Mouse (Mus musculus) layer of hippocampus, postnatal 25 days (tissue): ENCODE measurements at regions not wholly inside any gene's neighbourhood (a gene's known extent, or its start where the extent isn't known, plus 50 kb on each side); places are given as distances from the start of the nearest gene placed in this dataset.

Source experiments
- DNase-seq, 2 experiments: peaks; one replicate each; pipeline ENCODE4 v3.0.0; 2022; ENCODE audit warnings: mixed read lengths in 2 of 2, low spot score in 1 of 2; ENCODE audit errors: extremely low spot score in 1 of 2

DNA sequence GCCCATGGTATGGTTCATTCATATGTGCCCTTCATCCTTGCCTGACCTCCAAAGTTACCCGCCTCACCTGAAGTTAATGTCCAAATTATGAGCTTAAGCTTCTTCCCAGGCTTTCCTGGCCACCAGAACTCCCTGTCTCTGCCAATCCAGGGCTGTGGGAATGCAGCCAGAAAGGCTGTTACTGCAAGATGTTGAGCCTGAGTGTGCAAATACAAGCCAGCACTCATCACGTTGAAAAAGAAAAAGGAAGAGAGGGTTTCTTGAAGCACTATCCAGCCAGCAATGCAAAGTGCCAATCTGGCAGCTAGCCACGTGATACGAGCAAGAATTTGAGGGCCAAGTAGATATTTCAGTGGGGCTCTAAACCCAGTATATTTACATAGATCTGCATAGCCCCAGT lies 213.7 kb downstream of the Hs3st3b1 start:
- peak in 1 of 2 experiments; percentile 42 for DNase-seq

DNA sequence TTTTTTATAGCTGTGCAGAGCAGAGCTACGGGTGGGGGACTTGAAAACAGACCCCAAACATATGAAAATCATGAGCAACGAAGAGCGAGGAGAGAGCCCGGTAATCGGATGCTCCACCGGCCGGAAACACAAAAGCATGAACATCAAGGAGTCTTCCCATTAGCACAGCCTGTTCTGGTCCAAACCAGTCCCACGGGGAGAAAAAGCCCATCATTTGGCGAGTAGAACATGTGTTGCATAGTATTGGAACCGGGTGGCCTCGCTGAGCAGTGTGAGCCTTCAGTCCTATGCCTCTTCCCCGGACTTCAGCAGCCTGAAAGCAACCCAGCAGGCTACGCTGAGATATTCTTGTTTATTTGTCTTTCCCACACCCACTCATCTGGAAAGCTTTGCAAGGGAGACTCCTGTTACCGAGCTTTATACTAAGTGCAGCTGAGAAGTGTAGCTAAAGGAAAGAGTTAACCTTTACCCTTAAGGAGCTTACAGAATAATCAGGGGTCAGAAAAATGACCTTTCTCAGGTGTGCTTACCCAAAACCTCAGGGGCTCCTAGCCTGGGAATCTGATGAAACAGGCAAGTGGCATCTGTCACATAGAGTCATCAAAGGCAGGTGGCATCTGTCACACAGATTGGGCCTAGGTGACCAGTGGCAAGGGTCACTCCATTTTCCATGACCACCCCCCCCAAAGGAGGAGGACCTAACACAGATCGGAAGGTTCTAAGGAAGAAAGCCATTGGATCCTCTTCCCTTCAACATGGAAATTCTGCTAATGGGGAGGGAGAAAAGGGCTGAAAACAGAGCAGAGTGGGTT lies 209.8 kb downstream of the Hs3st3b1 start:
- DNase-seq: no peak

DNA sequence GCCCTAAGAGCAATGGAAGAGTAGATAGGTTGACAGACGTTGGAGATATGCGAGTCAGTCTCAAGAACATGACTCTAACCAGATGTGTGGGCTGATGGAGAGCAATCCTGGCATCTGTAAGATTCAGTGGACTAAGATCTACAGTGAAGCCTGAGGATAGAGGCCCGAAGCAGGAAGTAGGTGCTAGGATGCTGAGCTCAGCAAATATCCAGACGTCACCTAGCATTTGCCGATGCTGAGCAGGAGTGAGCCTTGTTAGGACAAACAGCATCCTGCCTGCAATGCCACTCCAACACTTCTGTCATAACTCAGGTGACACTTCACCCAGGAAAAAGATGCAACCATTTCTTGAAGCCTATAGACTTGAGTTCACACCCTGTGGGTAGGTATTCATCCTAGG lies 199.8 kb downstream of the Hs3st3b1 start:
- no peak for DNase-seq

GRCm38 (mm10) chr11:63730880-63731279 lies 191.2 kb downstream of the Hs3st3b1 start:
- DNase-seq: no peak

- DNase-seq: no peak
These were observed 168.8 kb downstream of the Hs3st3b1 start for GRCm38 (mm10) chr11:63753260-63753659.

GRCm38 (mm10) chr11:63754826-63755225 lies 167.3 kb downstream of the Hs3st3b1 start:
- no peak for DNase-seq

- no peak for DNase-seq
These were observed 163.8 kb downstream of the Hs3st3b1 start for GRCm38 (mm10) chr11:63758313-63758712.

DNA sequence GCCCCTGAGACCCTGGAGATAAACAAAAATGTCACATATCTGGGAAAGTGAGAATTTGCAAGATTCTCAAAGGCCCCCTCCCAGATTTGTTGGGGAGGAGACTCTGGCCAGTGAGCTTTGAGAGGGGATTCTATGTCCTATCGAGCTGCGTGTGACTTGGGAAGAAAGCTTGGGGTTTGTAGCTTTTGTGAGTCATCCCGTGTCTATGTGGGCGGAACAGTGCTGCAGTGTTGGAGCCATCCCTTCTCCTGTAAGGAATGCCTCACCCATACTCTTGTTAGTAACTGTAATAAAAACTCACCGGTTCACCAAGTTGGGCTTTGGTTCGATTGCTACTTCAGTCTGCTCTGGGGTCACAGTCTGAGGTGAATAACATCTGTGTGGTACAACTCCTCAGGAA lies 160.5 kb downstream of the Hs3st3b1 start:
- DNase-seq: no peak

- DNase-seq: no peak
These were observed 154.3 kb downstream of the Hs3st3b1 start for GRCm38 (mm10) chr11:63767631-63768250.

DNA sequence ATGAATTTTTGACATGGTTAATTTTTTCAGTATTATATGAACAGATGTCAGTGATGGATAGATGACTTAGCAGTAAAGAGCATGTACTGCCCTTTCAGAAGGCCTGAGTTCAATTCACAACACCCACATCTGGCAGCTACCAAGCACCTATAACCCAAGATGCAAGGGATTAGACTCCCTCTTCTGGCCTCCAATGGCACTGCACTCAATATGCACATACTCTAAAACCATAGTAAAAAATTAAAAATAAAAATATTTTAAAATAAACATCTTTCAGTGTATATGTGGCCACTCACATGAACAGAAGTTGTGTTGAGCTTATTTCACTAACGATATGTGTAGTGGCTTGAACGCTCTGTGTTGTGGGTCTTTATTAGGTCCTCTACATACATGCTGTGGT lies 152.4 kb downstream of the Hs3st3b1 start:
- DNase-seq: no peak

DNA sequence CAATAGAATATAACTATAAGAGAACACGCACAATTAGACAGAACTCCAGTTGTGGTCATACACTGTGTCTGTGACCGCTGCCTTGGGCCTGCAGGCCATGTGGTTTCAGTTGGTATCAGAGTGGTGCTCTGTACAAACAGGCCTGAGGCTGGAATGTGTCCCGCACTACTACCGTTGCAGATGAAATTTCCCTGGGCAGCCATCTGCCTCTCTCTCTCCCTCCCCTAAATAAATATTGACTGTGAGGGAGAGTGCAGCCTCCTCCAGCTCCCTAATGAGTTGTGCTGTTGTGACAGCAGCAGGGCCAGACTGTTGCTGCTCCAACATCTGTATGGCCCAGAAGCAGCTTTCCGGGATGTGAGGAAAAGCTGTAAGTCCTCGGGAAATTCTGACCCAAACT lies 146.7 kb downstream of the Hs3st3b1 start:
- DNase-seq: no peak

DNA sequence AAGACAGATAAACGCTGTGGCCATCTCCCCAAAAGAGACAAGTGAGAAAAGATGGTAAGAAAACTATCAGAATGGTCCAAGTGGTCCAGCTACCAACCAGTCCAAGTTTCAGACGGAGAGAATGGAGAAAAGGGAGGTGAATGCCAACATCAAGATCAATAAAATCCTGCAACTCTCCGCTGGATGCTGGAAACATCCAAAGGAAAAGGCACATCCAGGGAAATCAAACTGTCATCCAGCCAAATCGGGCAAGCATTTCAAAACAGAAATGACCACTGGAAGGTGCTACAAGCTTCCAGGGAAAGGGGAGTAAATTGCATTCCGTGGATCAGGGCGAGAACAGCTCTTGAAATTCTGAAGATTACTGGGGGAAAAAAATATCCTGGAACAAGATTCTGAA lies 142.7 kb downstream of the Hs3st3b1 start:
- no peak for DNase-seq

GRCm38 (mm10) chr11:63781967-63782915 lies 139.8 kb downstream of the Hs3st3b1 start:
- DNase-seq: no peak

GRCm38 (mm10) chr11:63785281-63785886 lies 136.7 kb downstream of the Hs3st3b1 start:
- DNase-seq: no peak

DNA sequence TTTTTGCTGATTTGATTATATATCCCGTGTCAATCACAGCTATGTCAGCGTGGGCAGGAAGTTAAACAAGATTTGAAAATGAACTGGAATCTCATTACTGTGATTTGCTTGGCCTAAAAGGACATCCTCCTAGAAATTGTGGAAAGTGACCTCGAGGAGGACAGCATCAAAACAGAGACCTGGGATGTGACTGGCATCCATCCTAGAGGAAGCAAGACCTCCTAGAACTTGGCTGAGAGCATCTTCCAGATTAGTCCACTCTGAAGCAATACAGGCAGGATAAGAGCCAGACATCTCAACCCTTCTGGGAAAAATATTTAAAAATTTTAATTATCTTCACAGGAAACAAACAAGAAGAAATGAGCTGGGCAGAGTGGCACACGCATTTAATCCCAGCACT lies 136.1 kb downstream of the Hs3st3b1 start:
- no peak for DNase-seq

DNA sequence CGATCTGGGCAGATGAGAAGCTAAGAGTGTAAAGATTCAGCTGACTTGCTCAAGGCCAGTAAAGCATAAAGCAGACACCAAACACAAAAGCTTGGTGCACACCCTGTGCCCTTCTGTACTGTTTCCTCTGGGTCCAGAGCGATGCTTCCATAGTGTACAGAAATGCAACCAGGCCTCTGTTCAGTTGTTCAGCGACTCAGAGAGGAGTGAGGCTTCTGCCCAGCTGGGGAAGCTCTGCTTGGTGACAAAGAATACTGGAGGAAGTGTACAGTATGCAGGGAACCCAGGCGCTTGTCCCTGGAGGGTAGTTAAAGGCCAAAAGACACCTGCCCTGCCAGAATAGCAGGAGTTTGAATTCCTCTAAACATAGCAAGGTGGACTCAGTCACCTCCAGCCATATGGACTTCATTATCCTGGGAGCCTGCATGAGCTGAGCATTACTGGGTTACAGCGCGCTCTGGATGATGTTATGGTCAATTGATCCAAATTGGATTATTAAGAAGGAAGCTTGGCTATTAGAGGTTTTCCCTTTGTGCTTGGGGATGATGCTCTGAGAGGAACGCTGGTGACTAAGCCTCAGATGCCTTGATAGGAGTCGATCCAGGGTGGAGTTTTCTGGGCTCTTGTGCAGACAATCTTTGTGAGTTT lies 132.5 kb downstream of the Hs3st3b1 start:
- no peak for DNase-seq

DNA sequence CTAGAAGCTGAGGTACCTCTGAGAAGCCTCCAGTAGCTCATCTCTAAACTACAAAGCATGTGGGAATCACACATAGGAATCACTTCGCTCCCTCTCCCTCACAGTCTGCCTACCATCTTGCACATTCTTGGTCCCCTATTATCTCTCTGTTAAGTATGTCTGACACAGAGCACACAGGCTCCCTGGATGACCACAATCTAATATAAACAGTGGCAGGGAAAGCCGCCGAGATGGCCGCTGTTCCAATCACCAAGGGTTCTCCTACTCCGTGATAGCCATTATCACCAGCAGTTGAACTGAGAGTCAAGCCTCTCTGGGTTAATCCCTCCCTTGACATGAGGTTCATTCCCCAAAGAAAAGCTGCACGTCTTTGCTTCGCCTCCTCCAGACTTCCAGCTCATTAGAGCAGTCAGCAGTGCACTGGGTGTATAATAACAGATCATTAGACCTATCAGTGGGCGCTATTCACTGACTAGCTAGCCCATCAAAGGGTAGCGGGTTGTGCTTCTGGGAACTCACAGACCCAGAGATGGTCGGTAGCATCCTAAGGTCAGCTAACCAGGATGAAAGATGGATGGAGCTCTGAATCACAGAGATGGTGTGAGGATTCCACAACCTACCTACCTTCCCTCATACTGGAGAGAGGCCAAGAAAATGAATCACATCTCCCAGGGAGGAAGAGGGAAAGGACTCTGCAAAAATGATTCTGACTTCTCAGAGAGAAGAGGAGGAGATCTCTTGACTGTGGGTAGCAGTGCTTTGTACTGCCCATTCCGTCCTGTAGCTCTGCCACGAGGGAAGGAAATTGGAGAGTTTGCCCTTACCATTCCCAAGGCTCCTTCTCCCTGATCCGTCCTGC lies 130.9 kb downstream of the Hs3st3b1 start:
- no peak for DNase-seq

- DNase-seq: no peak
These were observed 128.2 kb downstream of the Hs3st3b1 start for GRCm38 (mm10) chr11:63793732-63794503.
